Mouse (Mus musculus): ENCODE results near the gene Commd8. TPM values are rescaled to one million over a fixed set of nuclear protein-coding genes. Genes with fewer than 3 reads are reported as not detected.

Gene Commd8
- polyA plus RNA-seq, 1 experiment: 88.9 TPM

- H3K27me3 ChIP-seq (ENCODE audit: control insufficient read depth, insufficient read depth, low read length, poor library complexity, severe bottlenecking): no peaks in the 10 kb centered on the region
Observed at GRCm38 (mm10) chr5:72204507-72204906, 36.5 kb upstream of the Commd8 start.

DNA sequence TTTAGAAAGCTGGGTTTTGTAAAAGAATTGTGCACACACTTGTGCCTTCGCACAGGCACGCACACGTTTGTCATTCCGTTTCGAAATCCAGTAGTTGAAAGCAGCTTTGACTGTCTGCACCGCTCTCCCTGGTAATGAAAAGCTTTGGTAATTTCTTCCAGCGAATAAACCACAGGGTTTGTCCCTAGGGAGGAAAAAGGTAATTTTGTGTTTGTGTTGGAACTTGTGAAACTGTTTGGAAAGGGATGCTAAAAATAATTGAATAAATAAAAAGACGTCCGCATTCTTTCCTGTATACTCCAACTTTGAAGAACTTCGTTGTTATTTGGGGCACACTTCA is 35.7 kb upstream of the Commd8 start:
- H3K27ac ChIP-seq (ENCODE audit: insufficient read depth, low read length): no peak overlapping the region
- H3K36me3 ChIP-seq (ENCODE audit: control insufficient read depth, insufficient read depth, low read length, poor library complexity, severe bottlenecking): no peaks in the 10 kb centered on the region
- H3K9ac ChIP-seq (ENCODE audit: low read depth, poor library complexity, severe bottlenecking): peak overlapping the region; percentile 38
- TF ChIP-seq CTCF (IDR thresholded peaks at IDR 0.05; ENCODE audit: low read depth, low read length) (no peak), EP300 (IDR thresholded peaks at IDR 0.05; ENCODE audit: insufficient read depth, low read depth, low read length) (no peak), POLR2A (IDR thresholded peaks at IDR 0.05; ENCODE audit: insufficient read depth, low read length) (no peak)
- H3K4me1 ChIP-seq (ENCODE audit: control insufficient read depth, insufficient read depth, low read length): no peaks in the 10 kb centered on the region
- H3K9me3 ChIP-seq (replicated peaks; ENCODE audit: control insufficient read depth, insufficient read depth, low read length, poor library complexity, severe bottlenecking): no peaks in the 10 kb centered on the region
- peak overlapping the region; percentile 97 for H3K4me3 ChIP-seq (ENCODE audit: low read depth, low read length)
- no peaks in the 10 kb centered on the region for H3K27me3 ChIP-seq (ENCODE audit: control insufficient read depth, insufficient read depth, low read length, poor library complexity, severe bottlenecking)

More at GRCm38 (mm10) chr5:72204507-72204906, 36.5 kb upstream of the Commd8 start:
- Histone ChIP-seq H3K27ac (ENCODE audit: insufficient read depth, low read length) (no peak overlapping the region), H3K9ac (ENCODE audit: low read depth, poor library complexity, severe bottlenecking) (no peak overlapping the region), H3K36me3 (ENCODE audit: control insufficient read depth, insufficient read depth, low read length, poor library complexity, severe bottlenecking) (no peaks in the 10 kb centered on the region), H3K9me3 (replicated peaks; ENCODE audit: control insufficient read depth, insufficient read depth, low read length, poor library complexity, severe bottlenecking) (no peaks in the 10 kb centered on the region), H3K4me3 (ENCODE audit: low read depth, low read length) (no peak overlapping the region), H3K4me1 (ENCODE audit: control insufficient read depth, insufficient read depth, low read length) (no peaks in the 10 kb centered on the region)
- no peak for TF ChIP-seq EP300 (IDR thresholded peaks at IDR 0.05; ENCODE audit: insufficient read depth, low read depth, low read length)
- no peak for TF ChIP-seq CTCF (IDR thresholded peaks at IDR 0.05; ENCODE audit: low read depth, low read length)

DNA sequence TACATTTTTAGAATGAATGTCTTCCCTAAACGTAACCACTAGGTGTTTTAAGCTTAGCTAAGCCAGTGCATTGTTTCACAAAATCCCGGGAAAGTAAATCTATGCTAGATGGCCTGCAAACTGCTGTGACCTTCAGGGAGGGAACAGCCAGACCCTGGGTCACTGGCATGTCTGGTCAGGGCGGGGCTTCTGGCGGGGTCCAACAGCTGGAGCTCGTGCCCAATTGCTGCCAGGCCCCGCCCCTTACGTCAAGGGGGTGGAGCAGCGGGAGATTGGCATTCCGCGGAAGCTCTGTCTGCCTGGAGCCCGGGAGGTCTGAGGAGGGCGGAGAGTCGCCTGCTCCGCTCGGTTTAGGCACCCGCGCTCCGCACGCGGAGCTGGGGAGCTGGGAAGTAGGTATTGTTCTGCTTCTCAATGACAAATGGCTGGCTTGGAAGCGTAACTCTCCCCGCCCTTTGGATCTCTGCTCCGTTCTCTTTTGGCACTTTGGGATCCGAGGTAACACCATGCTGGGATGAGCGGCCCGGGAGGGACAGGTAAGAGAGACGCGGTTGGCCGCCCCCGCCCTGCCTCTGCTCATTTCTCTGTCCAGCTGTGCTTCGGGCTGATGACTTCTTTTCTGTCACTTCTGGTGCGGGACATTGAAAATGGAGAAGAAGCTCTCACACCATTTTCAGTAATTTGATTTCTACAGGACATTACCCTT is 35.2 kb upstream of the Commd8 start:
- H3K4me3 ChIP-seq (ENCODE audit: low read depth, low read length): peak overlapping the region; percentile 97
- TF ChIP-seq EP300 (IDR thresholded peaks at IDR 0.05; ENCODE audit: insufficient read depth, low read depth, low read length) (0 out of 2 replicates have a peak, but pooled peaks have one; percentile 14), POLR2A (IDR thresholded peaks at IDR 0.05; ENCODE audit: insufficient read depth, low read length) (peak; percentile 89), CTCF (IDR thresholded peaks at IDR 0.05; ENCODE audit: low read depth, low read length) (no peak)
- no peaks in the 10 kb centered on the region for H3K36me3 ChIP-seq (ENCODE audit: control insufficient read depth, insufficient read depth, low read length, poor library complexity, severe bottlenecking)
- no peaks in the 10 kb centered on the region for H3K4me1 ChIP-seq (ENCODE audit: control insufficient read depth, insufficient read depth, low read length)
- H3K9me3 ChIP-seq (replicated peaks; ENCODE audit: control insufficient read depth, insufficient read depth, low read length, poor library complexity, severe bottlenecking): no peaks in the 10 kb centered on the region
- peak overlapping the region; percentile 38 for H3K9ac ChIP-seq (ENCODE audit: low read depth, poor library complexity, severe bottlenecking)
- H3K27me3 ChIP-seq (ENCODE audit: control insufficient read depth, insufficient read depth, low read length, poor library complexity, severe bottlenecking): no peaks in the 10 kb centered on the region
- H3K27ac ChIP-seq (ENCODE audit: insufficient read depth, low read length): peak overlapping the region; percentile 6; the same call in 1 of the 2 replicates

DNA sequence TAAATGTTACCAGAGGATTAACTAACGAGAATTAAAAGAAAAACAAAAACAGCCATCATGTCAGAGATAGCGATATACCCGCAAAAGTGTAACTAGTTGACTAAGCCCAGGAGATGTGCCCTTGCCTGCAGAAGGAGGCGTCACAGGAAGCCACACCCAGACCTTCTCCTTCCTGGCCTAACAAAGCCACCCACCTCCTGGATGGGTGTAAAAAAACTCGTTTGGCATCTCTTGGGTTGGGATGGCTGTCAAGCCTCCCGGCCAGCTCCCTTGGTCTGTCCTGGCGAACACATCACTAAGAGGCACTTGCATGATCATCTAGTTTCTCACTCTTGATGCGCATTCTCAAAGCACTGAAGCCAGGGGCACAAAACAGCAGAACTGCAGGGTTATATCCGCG is 34.0 kb upstream of the Commd8 start:
- no peak overlapping the region for H3K9ac ChIP-seq (ENCODE audit: low read depth, poor library complexity, severe bottlenecking)
- no peaks in the 10 kb centered on the region for H3K4me1 ChIP-seq (ENCODE audit: control insufficient read depth, insufficient read depth, low read length)
- TF ChIP-seq CTCF (IDR thresholded peaks at IDR 0.05; ENCODE audit: low read depth, low read length): no peak
- no peak for TF ChIP-seq POLR2A (IDR thresholded peaks at IDR 0.05; ENCODE audit: insufficient read depth, low read length)
- TF ChIP-seq EP300 (IDR thresholded peaks at IDR 0.05; ENCODE audit: insufficient read depth, low read depth, low read length): peak; percentile 63; the same call in 1 of the 2 replicates
- no peaks in the 10 kb centered on the region for H3K36me3 ChIP-seq (ENCODE audit: control insufficient read depth, insufficient read depth, low read length, poor library complexity, severe bottlenecking)
- no peak overlapping the region for H3K4me3 ChIP-seq (ENCODE audit: low read depth, low read length)
- H3K27ac ChIP-seq (ENCODE audit: insufficient read depth, low read length): peak overlapping the region; percentile 85
- no peaks in the 10 kb centered on the region for H3K27me3 ChIP-seq (ENCODE audit: control insufficient read depth, insufficient read depth, low read length, poor library complexity, severe bottlenecking)
- H3K9me3 ChIP-seq (replicated peaks; ENCODE audit: control insufficient read depth, insufficient read depth, low read length, poor library complexity, severe bottlenecking): no peaks in the 10 kb centered on the region

- H3K4me3 ChIP-seq (ENCODE audit: low read depth, low read length): peak overlapping the region; percentile 38; the same call in 1 of the 2 replicates
- H3K27me3 ChIP-seq (ENCODE audit: control insufficient read depth, insufficient read depth, low read length, poor library complexity, severe bottlenecking): no peaks in the 10 kb centered on the region
- no peak overlapping the region for H3K9ac ChIP-seq (ENCODE audit: low read depth, poor library complexity, severe bottlenecking)
- H3K9me3 ChIP-seq (replicated peaks; ENCODE audit: control insufficient read depth, insufficient read depth, low read length, poor library complexity, severe bottlenecking): no peaks in the 10 kb centered on the region
- TF ChIP-seq POLR2A (IDR thresholded peaks at IDR 0.05; ENCODE audit: insufficient read depth, low read length) (no peak), CTCF (IDR thresholded peaks at IDR 0.05; ENCODE audit: low read depth, low read length) (no peak), EP300 (IDR thresholded peaks at IDR 0.05; ENCODE audit: insufficient read depth, low read depth, low read length) (no peak)
- no peaks in the 10 kb centered on the region for H3K36me3 ChIP-seq (ENCODE audit: control insufficient read depth, insufficient read depth, low read length, poor library complexity, severe bottlenecking)
- H3K27ac ChIP-seq (ENCODE audit: insufficient read depth, low read length): no peak overlapping the region
- H3K4me1 ChIP-seq (ENCODE audit: control insufficient read depth, insufficient read depth, low read length): no peaks in the 10 kb centered on the region
Observed at GRCm38 (mm10) chr5:72201600-72201999, 33.6 kb upstream of the Commd8 start.

- H3K9ac ChIP-seq (ENCODE audit: low read depth, poor library complexity, severe bottlenecking): no peak overlapping the region
- no peaks in the 10 kb centered on the region for H3K4me1 ChIP-seq (ENCODE audit: control insufficient read depth, insufficient read depth, low read length)
- H3K27ac ChIP-seq (ENCODE audit: insufficient read depth, low read length): no peak overlapping the region
- H3K9me3 ChIP-seq (replicated peaks; ENCODE audit: control insufficient read depth, insufficient read depth, low read length, poor library complexity, severe bottlenecking): no peaks in the 10 kb centered on the region
- H3K4me3 ChIP-seq (ENCODE audit: low read depth, low read length): no peak overlapping the region
- TF ChIP-seq CTCF (IDR thresholded peaks at IDR 0.05; ENCODE audit: low read depth, low read length): no peak
- no peak for TF ChIP-seq POLR2A (IDR thresholded peaks at IDR 0.05; ENCODE audit: insufficient read depth, low read length)
- TF ChIP-seq EP300 (IDR thresholded peaks at IDR 0.05; ENCODE audit: insufficient read depth, low read depth, low read length): no peak
- H3K27me3 ChIP-seq (ENCODE audit: control insufficient read depth, insufficient read depth, low read length, poor library complexity, severe bottlenecking): no peaks in the 10 kb centered on the region
- H3K36me3 ChIP-seq (ENCODE audit: control insufficient read depth, insufficient read depth, low read length, poor library complexity, severe bottlenecking): no peaks in the 10 kb centered on the region
Observed at GRCm38 (mm10) chr5:72195442-72195841, 27.5 kb upstream of the Commd8 start.
